Mouse (Mus musculus) ES-Bruce4 (cell line): ENCODE measurements around the gene Agap1. TPM values are rescaled to one million over a fixed set of nuclear protein-coding genes. Genes with fewer than 3 reads are reported as not detected.
"Not testable (repeated sequence)": the region's sequence is repeated elsewhere in the genome, so short reads cannot be mapped to it uniquely, and the experiment has no call there.

ENCODE experiments used
- H3K27ac ChIP-seq: 2 replicates; pipeline ENCODE4 v1.5.1; 2012; ENCODE audit warnings: low read length, inconsistent platforms; ENCODE audit not compliant: insufficient read depth
- H3K27me3 ChIP-seq: 2 replicates; pipeline ENCODE4 v1.6.1; 2012; ENCODE audit warnings: mild to moderate bottlenecking, low read length, inconsistent platforms; ENCODE audit not compliant: control insufficient read depth, poor library complexity, insufficient read depth, severe bottlenecking
- H3K36me3 ChIP-seq: 2 replicates; pipeline ENCODE4 v1.6.1; 2012; ENCODE audit warnings: inconsistent platforms, mild to moderate bottlenecking, low read length, moderate library complexity; ENCODE audit not compliant: control insufficient read depth, poor library complexity, insufficient read depth, severe bottlenecking
- H3K4me1 ChIP-seq: one replicate; pipeline ENCODE4 v1.8.1; 2011; ENCODE audit warnings: low read length; ENCODE audit not compliant: control insufficient read depth, insufficient read depth
- H3K4me3 ChIP-seq: 2 replicates; pipeline ENCODE4 v1.5.1; 2011; ENCODE audit warnings: low read depth, mild to moderate bottlenecking, low read length
- H3K9ac ChIP-seq: 2 replicates; pipeline ENCODE4 v1.6.1; 2012; ENCODE audit warnings: low read depth, mild to moderate bottlenecking, inconsistent platforms; ENCODE audit not compliant: poor library complexity, severe bottlenecking
- H3K9me3 ChIP-seq: replicated peaks from 2 replicates; pipeline ENCODE4 v1.6.1; 2012; ENCODE audit warnings: mild to moderate bottlenecking, low read length, inconsistent platforms; ENCODE audit not compliant: control insufficient read depth, poor library complexity, insufficient read depth, severe bottlenecking
- CTCF ChIP-seq: IDR thresholded peaks from one replicate; pipeline ENCODE4 v1.8.1; 2011; ENCODE audit warnings: low read depth, low read length
- EP300 ChIP-seq: IDR thresholded peaks from 2 replicates; pipeline ENCODE4 v1.6.1; 2011; ENCODE audit warnings: low read depth, low read length; ENCODE audit not compliant: insufficient read depth
- POLR2A ChIP-seq: IDR thresholded peaks from one replicate; pipeline ENCODE4 v1.8.1; 2011; ENCODE audit warnings: low read length; ENCODE audit not compliant: insufficient read depth
- polyA plus RNA-seq: library from polyadenylated mRNA; stranded (reverse); fragments of >200 nt; gene quantifications from 2 replicates; pipeline ENCODE4 v1.2.4, GENCODE M21; 2011; ENCODE audit warnings: low read depth; ENCODE audit not compliant: missing spikeins, insufficient read depth, insufficient read length

Gene Agap1
- polyA plus RNA-seq, 1 experiment, result 31.0 TPM

- no peaks in the 10 kb centered on the region for H3K36me3 ChIP-seq
- peaks cover 5% of the 10 kb centered on the region for H3K4me1 ChIP-seq
- H3K9ac ChIP-seq, result no peak overlapping the region
Observed at GRCm38 (mm10) chr1:89489111-89489971, 34.7 kb downstream of the Agap1 start.

GRCm38 (mm10) chr1:89493177-89493576, 38.6 kb downstream of the Agap1 start:
- H3K27ac ChIP-seq, result no peak overlapping the region
- TF ChIP-seq EP300 (no peak), POLR2A (no peak), CTCF (no peak)
- H3K27me3 ChIP-seq, result no peaks in the 10 kb centered on the region
- peaks cover 2% of the 10 kb centered on the region for H3K4me1 ChIP-seq
- H3K9ac ChIP-seq, result no peak overlapping the region
- no peaks in the 10 kb centered on the region for H3K9me3 ChIP-seq
- no peak overlapping the region for H3K4me3 ChIP-seq
- no peaks in the 10 kb centered on the region for H3K36me3 ChIP-seq

More at GRCm38 (mm10) chr1:89489111-89489971, 34.7 kb downstream of the Agap1 start:
- Histone ChIP-seq H3K4me3 (no peak overlapping the region), H3K27me3 (no peaks in the 10 kb centered on the region), H3K9me3 (no peaks in the 10 kb centered on the region), H3K27ac (no peak overlapping the region)
- TF ChIP-seq CTCF (no peak), EP300 (no peak), POLR2A (no peak)

- Histone ChIP-seq H3K27ac (no peak overlapping the region), H3K4me1 (peaks cover 2% of the 10 kb centered on the region), H3K4me3 (no peak overlapping the region), H3K27me3 (no peaks in the 10 kb centered on the region), H3K9ac (no peak overlapping the region), H3K36me3 (no peaks in the 10 kb centered on the region), H3K9me3 (no peaks in the 10 kb centered on the region)
- TF ChIP-seq EP300 (no peak), POLR2A (no peak), CTCF (no peak)
Observed at GRCm38 (mm10) chr1:89494816-89495215, 40.2 kb downstream of the Agap1 start.

GRCm38 (mm10) chr1:89496204-89496603, 41.6 kb downstream of the Agap1 start:
- Histone ChIP-seq H3K4me1 (peaks cover 2% of the 10 kb centered on the region), H3K9me3 (no peaks in the 10 kb centered on the region), H3K4me3 (no peak overlapping the region), H3K27ac (no peak overlapping the region), H3K9ac (no peak overlapping the region), H3K36me3 (no peaks in the 10 kb centered on the region), H3K27me3 (no peaks in the 10 kb centered on the region)
- TF ChIP-seq POLR2A, result no peak

- no peaks in the 10 kb centered on the region for H3K27me3 ChIP-seq
- no peaks in the 10 kb centered on the region for H3K36me3 ChIP-seq
- H3K27ac ChIP-seq, result no peak overlapping the region
- H3K9me3 ChIP-seq, result no peaks in the 10 kb centered on the region
- H3K4me1 ChIP-seq, result no peaks in the 10 kb centered on the region
- H3K4me3 ChIP-seq, result no peak overlapping the region
- H3K9ac ChIP-seq, result no peak overlapping the region
- TF ChIP-seq EP300 (no peak), CTCF (no peak), POLR2A (no peak)
Observed at GRCm38 (mm10) chr1:89500925-89501324, 46.3 kb downstream of the Agap1 start.

GRCm38 (mm10) chr1:89501346-89501745, 46.7 kb downstream of the Agap1 start:
- Histone ChIP-seq H3K4me1 (no peaks in the 10 kb centered on the region), H3K4me3 (no peak overlapping the region), H3K27ac (no peak overlapping the region), H3K27me3 (no peaks in the 10 kb centered on the region), H3K9ac (no peak overlapping the region), H3K9me3 (no peaks in the 10 kb centered on the region), H3K36me3 (no peaks in the 10 kb centered on the region)
- TF ChIP-seq EP300 (no peak), CTCF (no peak), POLR2A (no peak)

GRCm38 (mm10) chr1:89501891-89502290, 47.3 kb downstream of the Agap1 start:
- not testable (repeated sequence) for H3K4me3 ChIP-seq, H3K4me1 ChIP-seq, H3K9me3 ChIP-seq, H3K9ac ChIP-seq, H3K27ac ChIP-seq, H3K36me3 ChIP-seq, H3K27me3 ChIP-seq
